7 mouse cellular contexts compared by ENCODE assay signal in the genomic region with DNA sequence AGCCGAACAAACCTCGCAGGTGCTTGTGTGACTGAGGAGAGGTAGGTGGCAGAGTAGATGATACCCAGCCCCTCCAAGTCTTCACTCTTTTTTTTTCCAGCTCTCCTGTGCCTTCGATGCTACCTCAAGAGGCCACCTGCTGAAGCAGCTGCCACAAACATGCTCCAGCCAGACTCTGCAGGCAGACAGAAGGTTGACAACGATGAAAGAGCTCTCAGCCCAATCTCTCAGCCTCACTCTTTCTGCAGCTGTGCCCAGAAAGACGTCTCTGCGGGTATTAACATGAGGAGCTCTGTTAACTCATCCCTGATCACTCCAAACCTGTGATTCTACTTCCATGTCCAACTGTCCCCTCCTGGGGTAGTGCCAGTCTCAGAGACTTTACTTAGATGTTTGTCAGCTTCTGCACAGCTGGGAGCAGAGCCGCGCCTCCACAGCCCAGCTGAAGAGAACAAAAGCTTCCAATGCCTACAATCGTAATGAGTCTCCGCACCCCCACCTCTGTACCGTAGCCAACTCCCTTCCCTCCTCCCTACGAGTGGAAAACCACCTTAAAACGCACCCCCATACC.
A peak's percentile ranks its signal among the peaks of the same experiment; 100 is the strongest.
DNase-seq lines count a peak whose midpoint lies in the region; ATAC-seq and TF ChIP-seq lines count a peak whose summit lies in the region.

No protein-coding gene starts in this region.

- no peaks in the 10 kb centered on the region for H3K36me3 ChIP-seq in liver, postnatal 0 days (replicated peaks; ENCODE audit: insufficient read depth, low read length)

- H3K9ac ChIP-seq in liver, postnatal 0 days (replicated peaks): no peak overlapping the region

- WGBS in liver, postnatal 0 days (ENCODE audit: insufficient replicate concordance): 14% methylated on average over 13 of the region's 13 CpGs

- no peak overlapping the region for H3K27ac ChIP-seq in liver, postnatal 0 days (ENCODE audit: low read depth)

- TF ChIP-seq EP300 in liver, postnatal 0 days (IDR thresholded peaks at IDR 0.05; ENCODE audit: low read depth): no peak

- H3K4me1 ChIP-seq in liver, postnatal 0 days (ENCODE audit: insufficient read depth): no peaks in the 10 kb centered on the region

- TF ChIP-seq CTCF in liver, postnatal 0 days (IDR thresholded peaks at IDR 0.05; ENCODE audit: low read depth): no peak

- H3K9me3 ChIP-seq in liver, postnatal 0 days (ENCODE audit: low read length): no peaks in the 10 kb centered on the region

- H3K4me2 ChIP-seq in liver, postnatal 0 days (ENCODE audit: low read depth, low read length): peak overlapping the region; percentile 61

- no peak for ATAC-seq in liver, postnatal 0 days

- no peaks in the 10 kb centered on the region for H3K27me3 ChIP-seq in liver, postnatal 0 days (ENCODE audit: insufficient read depth, low read length)

- peak overlapping the region; percentile 27 for H3K4me3 ChIP-seq in liver, postnatal 0 days (ENCODE audit: low read depth, low read length)

- DNase-seq in ES-CJ7 (ENCODE audit: low read depth, low spot score): peak; percentile 40
- peak; percentile 58 for DNase-seq in brain, embryonic 18.5 days (ENCODE audit: low read depth, low spot score)
- DNase-seq in frontal cortex, postnatal 25 days (ENCODE audit: low spot score in 2 of 2): peak; percentile 9 to 16
- peak; percentile 28 to 60 for DNase-seq in layer of hippocampus, adult 18-20 months (ENCODE audit: low spot score in 2 of 2)
- DNase-seq in liver, postnatal 0 days: no peak
- peak; percentile 64 to 68 for DNase-seq in right cerebral cortex, postnatal 10 days (ENCODE audit: low spot score in 2 of 2)
- no peak for DNase-seq in natural killer cell, adult 2 months (ENCODE audit: low spot score in 2 of 2)

Comparison
In these comparisons a context has a peak if more than half of its experiments do, and no peak if none do; other contexts are left out.
1. DNase-seq: peak in ES-CJ7 (single experiment), brain, embryonic 18.5 days (single experiment), frontal cortex, postnatal 25 days (2 of 2), layer of hippocampus, adult 18-20 months (2 of 2) and right cerebral cortex, postnatal 10 days (2 of 2); none in liver, postnatal 0 days (single experiment) and natural killer cell, adult 2 months (0 of 2).